In the genomic region with DNA sequence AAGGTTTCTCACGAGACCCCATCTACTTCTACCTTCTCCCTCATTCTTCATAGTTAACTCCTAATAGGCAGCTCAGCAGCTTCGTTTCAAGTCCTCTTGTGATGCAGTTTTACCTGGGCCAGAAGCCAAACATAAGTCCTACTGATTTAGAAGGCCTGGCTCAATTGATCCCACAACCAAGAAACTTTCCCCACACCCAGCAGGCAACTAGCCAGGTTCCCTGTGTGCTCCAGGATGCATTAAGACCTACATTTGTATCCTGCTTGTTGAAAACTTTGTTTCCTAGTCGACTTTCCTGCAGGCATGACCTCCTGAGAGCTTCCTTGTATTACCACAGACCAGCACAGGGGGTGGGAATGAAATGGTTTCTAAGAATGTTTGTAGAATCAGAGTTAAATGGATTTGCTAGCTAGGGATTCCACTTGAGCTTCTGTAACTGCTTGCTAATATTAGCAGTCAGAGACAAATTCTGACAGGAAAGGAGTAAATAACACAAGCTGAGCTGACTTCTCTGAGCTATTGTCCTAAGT, we compare ENCODE assay signal across 14 mouse cellular contexts.
DNase-seq lines count a peak whose midpoint lies in the region; ATAC-seq and TF ChIP-seq lines count a peak whose summit lies in the region.
"Had no signal": no experiment of that assay in that cellular context is flagged by ENCODE, and none has a peak within 500 bp of the region (broad histone marks: within the 10 kb centered on the region; RNA-seq: fewer than 3 reads in every experiment).

No protein-coding gene starts in this region.

- TF ChIP-seq EP300 in heart, postnatal 0 days (IDR thresholded peaks at IDR 0.05; ENCODE audit: low read depth), result no peak

- H3K4me2 ChIP-seq in heart, embryonic 12.5 days, result no peak overlapping the region
- no peak overlapping the region for H3K4me2 ChIP-seq in heart, postnatal 0 days (ENCODE audit: low read depth, low read length)
- H3K4me2 ChIP-seq: liver, embryonic 12.5 days; midbrain, embryonic 11.5 days; neural tube, embryonic 12.5 days had no signal

- WGBS in heart, embryonic 12.5 days, result 23% methylated on average over 3 of the region's 3 CpGs
- 18% methylated on average over 3 of the region's 3 CpGs for WGBS in heart, postnatal 0 days

- no peak overlapping the region for H3K9ac ChIP-seq in heart, embryonic 12.5 days
- H3K9ac ChIP-seq in heart, postnatal 0 days (replicated peaks; ENCODE audit: low read depth, low read length), result no peak overlapping the region
- H3K9ac ChIP-seq: liver, embryonic 12.5 days; neural tube, embryonic 12.5 days had no signal

- peak; percentile 9 for DNase-seq in heart, adult 8-10 months (ENCODE audit: low spot score)
- DNase-seq in adipocyte (ENCODE audit: low spot score) (peak; percentile 42), MN1 (ENCODE audit: low spot score) (no peak)
- peak; percentile 38 for DNase-seq in heart, postnatal 0 days (ENCODE audit: low spot score)
- DNase-seq in lung, postnatal 10 days, result peak; percentile 48
- no peak for DNase-seq in gastrocnemius, postnatal 25 days
- DNase-seq in layer of hippocampus, adult 8-10 months (ENCODE audit: low spot score in 2 of 2), result no peak
- DNase-seq: cerebellum, postnatal 25 days; right cerebral cortex, postnatal 4 days; thymus, postnatal 4 days had no signal

- no peak overlapping the region for H3K27ac ChIP-seq in heart, embryonic 12.5 days (ENCODE audit: poor library complexity, severe bottlenecking)
- H3K27ac ChIP-seq in heart, postnatal 0 days (ENCODE audit: low read depth), result peak overlapping the region; percentile 48
- H3K27ac ChIP-seq: liver, embryonic 12.5 days; neural tube, embryonic 12.5 days had no signal

- no peak for ATAC-seq in heart, embryonic 12.5 days (ENCODE audit: insufficient number of reproducible peaks, low FRiP score)
- ATAC-seq in heart, postnatal 0 days (ENCODE audit: insufficient read depth, low read depth), result no peak
- ATAC-seq: liver, embryonic 12.5 days had no signal

- H3K4me3 ChIP-seq in heart, embryonic 12.5 days, result no peak overlapping the region
- H3K4me3 ChIP-seq in heart, postnatal 0 days (ENCODE audit: low read depth, low read length), result no peak overlapping the region
- H3K4me3 ChIP-seq: liver, embryonic 12.5 days; neural tube, embryonic 12.5 days had no signal

- TF ChIP-seq CTCF in heart, postnatal 0 days (IDR thresholded peaks at IDR 0.05; ENCODE audit: low read depth), result no peak

- H3K9me3 ChIP-seq in heart, embryonic 12.5 days (replicated peaks), result no peaks in the 10 kb centered on the region
- H3K9me3 ChIP-seq in heart, postnatal 0 days (replicated peaks; ENCODE audit: control insufficient read depth, low read length), result no peaks in the 10 kb centered on the region
- H3K9me3 ChIP-seq: liver, embryonic 12.5 days; neural tube, embryonic 12.5 days had no signal

- no peaks in the 10 kb centered on the region for H3K36me3 ChIP-seq in heart, embryonic 12.5 days
- no peaks in the 10 kb centered on the region for H3K36me3 ChIP-seq in heart, postnatal 0 days (replicated peaks; ENCODE audit: control insufficient read depth, insufficient read depth, low read length)
- H3K36me3 ChIP-seq: liver, embryonic 12.5 days; neural tube, embryonic 12.5 days had no signal

- peaks cover 19% of the 10 kb centered on the region for H3K4me1 ChIP-seq in heart, embryonic 12.5 days (replicated peaks)
- no peaks in the 10 kb centered on the region for H3K4me1 ChIP-seq in heart, postnatal 0 days (ENCODE audit: control insufficient read depth, insufficient read depth)
- H3K4me1 ChIP-seq: neural tube, embryonic 12.5 days had no signal

- no peaks in the 10 kb centered on the region for H3K27me3 ChIP-seq in heart, embryonic 12.5 days (replicated peaks)
- H3K27me3 ChIP-seq in heart, postnatal 0 days (ENCODE audit: control insufficient read depth, insufficient read depth, low read length), result no peaks in the 10 kb centered on the region
- H3K27me3 ChIP-seq: liver, embryonic 12.5 days; neural tube, embryonic 12.5 days had no signal

Comparison
In these comparisons a context has a peak if more than half of its experiments do, and no peak if none do; other contexts are left out.
1. DNase-seq: peak in heart, adult 8-10 months (single experiment), adipocyte (single experiment), heart, postnatal 0 days (single experiment) and lung, postnatal 10 days (single experiment); none in MN1 (single experiment), gastrocnemius, postnatal 25 days (single experiment) and layer of hippocampus, adult 8-10 months (0 of 2).